Mouse (Mus musculus): Measurements from ENCODE around the gene Fbxw8.
A peak's percentile ranks its signal among the peaks of the same experiment; 100 is the strongest.

Gene Fbxw8

GRCm38 (mm10) chr5:118044907-118045306 lies 110.4 kb downstream of the Fbxw8 start:
- DNase-seq (ENCODE audit: low spot score): no peak

GRCm38 (mm10) chr5:118043761-118044160 lies 111.5 kb downstream of the Fbxw8 start:
- no peak for DNase-seq (ENCODE audit: low spot score)

GRCm38 (mm10) chr5:118042599-118042998 lies 112.7 kb downstream of the Fbxw8 start:
- no peak for DNase-seq (ENCODE audit: low spot score)

GRCm38 (mm10) chr5:118039241-118039668 lies 116.0 kb downstream of the Fbxw8 start:
- DNase-seq (ENCODE audit: low spot score): no peak

- peak; percentile 54 for DNase-seq (ENCODE audit: low spot score)
Observed at GRCm38 (mm10) chr5:118037798-118038484, 117.3 kb downstream of the Fbxw8 start.

GRCm38 (mm10) chr5:118036888-118037797 lies 118.1 kb downstream of the Fbxw8 start:
- DNase-seq (ENCODE audit: low spot score): no peak

- DNase-seq (ENCODE audit: low spot score): no peak
Observed at GRCm38 (mm10) chr5:118035786-118036185, 119.5 kb downstream of the Fbxw8 start.

- DNase-seq (ENCODE audit: low spot score): no peak
Observed at GRCm38 (mm10) chr5:118034632-118035031, 120.6 kb downstream of the Fbxw8 start.

- no peak for DNase-seq (ENCODE audit: low spot score)
Observed at GRCm38 (mm10) chr5:118033740-118034139, 121.5 kb downstream of the Fbxw8 start.

- no peak for DNase-seq (ENCODE audit: low spot score)
Observed at GRCm38 (mm10) chr5:118033328-118033727, 121.9 kb downstream of the Fbxw8 start.

- DNase-seq (ENCODE audit: low spot score): no peak
Observed at GRCm38 (mm10) chr5:118031508-118031907, 123.8 kb downstream of the Fbxw8 start.

- no peak for DNase-seq (ENCODE audit: low spot score)
Observed at GRCm38 (mm10) chr5:118031059-118031458, 124.2 kb downstream of the Fbxw8 start.

- DNase-seq (ENCODE audit: low spot score): no peak
Observed at GRCm38 (mm10) chr5:118030022-118030675, 125.1 kb downstream of the Fbxw8 start.

- no peak for DNase-seq (ENCODE audit: low spot score)
Observed at GRCm38 (mm10) chr5:118029420-118029819, 125.8 kb downstream of the Fbxw8 start.

- no peak for DNase-seq (ENCODE audit: low spot score)
Observed at GRCm38 (mm10) chr5:118029035-118029408, 126.2 kb downstream of the Fbxw8 start.

- DNase-seq (ENCODE audit: low spot score): no peak
Observed at GRCm38 (mm10) chr5:118028191-118029034, 126.9 kb downstream of the Fbxw8 start.

GRCm38 (mm10) chr5:118027698-118028190 lies 127.5 kb downstream of the Fbxw8 start, which contains the start of gene Tesc:
Gene Tesc (plus strand): TSS chr5:118027743.
- DNase-seq (ENCODE audit: low spot score): no peak

- DNase-seq (ENCODE audit: low spot score): no peak
Observed at GRCm38 (mm10) chr5:118027101-118027697, 128.1 kb downstream of the Fbxw8 start.

GRCm38 (mm10) chr5:118026343-118026742 lies 128.9 kb downstream of the Fbxw8 start:
- DNase-seq (ENCODE audit: low spot score): no peak

- DNase-seq (ENCODE audit: low spot score): no peak
Observed at GRCm38 (mm10) chr5:118025880-118026279, 129.4 kb downstream of the Fbxw8 start.

- no peak for DNase-seq (ENCODE audit: low spot score)
Observed at GRCm38 (mm10) chr5:118023053-118023452, 132.2 kb downstream of the Fbxw8 start.
